9 mouse cellular contexts compared by ENCODE assay signal in the genomic region with DNA sequence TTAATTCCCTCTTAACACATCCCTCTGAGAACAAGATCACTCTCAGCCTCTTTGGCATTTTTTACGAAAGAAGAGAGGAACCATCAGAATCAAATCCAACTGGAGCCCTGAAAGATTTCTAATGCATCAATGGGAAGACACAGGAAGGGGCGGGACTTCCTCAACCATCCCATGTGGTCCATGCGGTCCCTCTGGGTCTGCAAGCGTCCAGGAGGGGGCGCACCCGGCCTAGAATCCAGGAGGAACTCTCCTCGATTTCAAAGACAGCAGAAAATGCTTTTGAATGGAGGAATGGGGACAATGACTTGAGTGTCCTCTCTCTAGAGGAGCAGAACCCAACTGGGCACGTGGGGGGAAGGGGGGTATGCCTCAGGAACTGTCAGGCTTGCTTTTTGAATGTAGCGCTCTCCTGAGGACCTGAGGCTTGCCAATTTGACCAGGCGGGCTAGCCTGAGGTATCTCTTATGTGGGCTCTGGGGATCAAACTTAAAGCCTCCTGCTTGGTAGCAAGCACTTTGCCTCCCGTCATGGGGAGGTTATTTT.
DNase-seq lines count a peak whose midpoint lies in the region; ATAC-seq and TF ChIP-seq lines count a peak whose summit lies in the region.
"Had no signal": no experiment of that assay in that cellular context is flagged by ENCODE, and none has a peak within 500 bp of the region (broad histone marks: within the 10 kb centered on the region; RNA-seq: fewer than 3 reads in every experiment).

No protein-coding gene starts in this region.

- no peaks in the 10 kb centered on the region for H3K79me2 ChIP-seq in MEL (ENCODE audit: control insufficient read depth, insufficient read depth, low read length, poor library complexity)

- H3K36me3 ChIP-seq in MEL (ENCODE audit: control insufficient read depth in 1 of 2, insufficient read depth in 2 of 2, low read length in 2 of 2) = no peaks in the 10 kb centered on the region
- H3K36me3 ChIP-seq in forebrain, postnatal 0 days (ENCODE audit: insufficient read depth) = peaks cover 27% of the 10 kb centered on the region
- H3K36me3 ChIP-seq in hindbrain, embryonic 12.5 days = peaks cover 41% of the 10 kb centered on the region

- no peaks in the 10 kb centered on the region for H3K9me3 ChIP-seq in MEL (replicated peaks; ENCODE audit: insufficient read depth, low read length)
- no peaks in the 10 kb centered on the region for H3K9me3 ChIP-seq in forebrain, postnatal 0 days (ENCODE audit: low read length)
- H3K9me3 ChIP-seq in hindbrain, embryonic 12.5 days (replicated peaks) = peaks cover 5% of the 10 kb centered on the region; the same call in 1 of the 2 replicates

- 0 out of 2 replicates have a peak, but pooled peaks have one; percentile 40 for ATAC-seq in cerebellum, adult (ENCODE audit: insufficient number of reproducible peaks, low FRiP score, low TSS enrichment)
- peak; percentile 91 for ATAC-seq in forebrain, postnatal 0 days
- ATAC-seq in hindbrain, embryonic 12.5 days (ENCODE audit: low FRiP score) = peak; percentile 65; the same call in 1 of the 2 replicates

- peak; percentile 77 for DNase-seq in MEL (ENCODE audit: low read depth, low spot score)
- DNase-seq in forebrain, postnatal 0 days = peak; percentile 88
- peak; percentile 67 for DNase-seq in layer of hippocampus, adult 9-11 months
- peak; percentile 86 to 89 for DNase-seq in lung, postnatal 4 days
- DNase-seq in right cerebral cortex, postnatal 14 days = peak; percentile 90
- peak; percentile 69 to 77 for DNase-seq in urinary bladder, postnatal 36 days (ENCODE audit: low spot score in 2 of 2)

- peak; percentile 84 for TF ChIP-seq RAD21 in MEL (IDR thresholded peaks at IDR 0.05; ENCODE audit: low read depth, low read length)

- H3K27me3 ChIP-seq in MEL (ENCODE audit: control insufficient read depth in 1 of 2, insufficient read depth in 2 of 2, low read length in 2 of 2) = no peaks in the 10 kb centered on the region
- no peaks in the 10 kb centered on the region for H3K27me3 ChIP-seq in forebrain, postnatal 0 days (ENCODE audit: insufficient read depth, low read length)
- H3K27me3 ChIP-seq in hindbrain, embryonic 12.5 days = no peaks in the 10 kb centered on the region
- H3K27me3 ChIP-seq: limb, embryonic 13.5 days had no signal

- no peaks in the 10 kb centered on the region for H3K4me1 ChIP-seq in MEL (ENCODE audit: control insufficient read depth in 1 of 2, insufficient read depth in 2 of 2, low read length in 2 of 2)
- no peaks in the 10 kb centered on the region for H3K4me1 ChIP-seq in forebrain, postnatal 0 days (ENCODE audit: insufficient read depth)
- peaks cover 14% of the 10 kb centered on the region for H3K4me1 ChIP-seq in hindbrain, embryonic 12.5 days
- H3K4me1 ChIP-seq: limb, embryonic 13.5 days had no signal

- no peak overlapping the region for H3K4me2 ChIP-seq in forebrain, postnatal 0 days (ENCODE audit: low read depth)
- H3K4me2 ChIP-seq in hindbrain, embryonic 12.5 days (replicated peaks) = no peak overlapping the region
- H3K4me2 ChIP-seq: limb, embryonic 13.5 days had no signal

- H3K4me3 ChIP-seq in MEL (ENCODE audit: control insufficient read depth in 1 of 2, insufficient read depth in 1 of 2, low read depth in 2 of 2, low read length in 2 of 2) = no peak overlapping the region
- no peak overlapping the region for H3K4me3 ChIP-seq in forebrain, postnatal 0 days (ENCODE audit: low read depth, low read length)
- no peak overlapping the region for H3K4me3 ChIP-seq in hindbrain, embryonic 12.5 days
- H3K4me3 ChIP-seq: limb, embryonic 13.5 days had no signal

- TF ChIP-seq EP300 in MEL (IDR thresholded peaks at IDR 0.05; ENCODE audit: low read depth in 1 of 2, low read length in 2 of 2) = no peak

- no peak overlapping the region for H3K27ac ChIP-seq in MEL (ENCODE audit: control insufficient read depth, low read depth, low read length)
- no peak overlapping the region for H3K27ac ChIP-seq in forebrain, postnatal 0 days (ENCODE audit: low read depth, low read length)
- H3K27ac ChIP-seq in hindbrain, embryonic 12.5 days = no peak overlapping the region; the same call in 1 of the 2 replicates
- H3K27ac ChIP-seq: limb, embryonic 13.5 days had no signal

- no peak overlapping the region for H3K9ac ChIP-seq in MEL (ENCODE audit: control insufficient read depth, low read depth, low read length, poor library complexity, severe bottlenecking)
- no peak overlapping the region for H3K9ac ChIP-seq in forebrain, postnatal 0 days
- H3K9ac ChIP-seq in hindbrain, embryonic 12.5 days = no peak overlapping the region
- H3K9ac ChIP-seq: limb, embryonic 13.5 days had no signal

- 30% methylated on average over 11 of the region's 11 CpGs for WGBS in forebrain, postnatal 0 days
- WGBS in hindbrain, embryonic 12.5 days = 27% methylated on average over 11 of the region's 11 CpGs

- TF ChIP-seq POLR2A in MEL (IDR thresholded peaks at IDR 0.05; ENCODE audit: control insufficient read depth in 1 of 2, insufficient read depth in 1 of 2, low read depth in 1 of 2, low read length in 2 of 2, poor library complexity in 1 of 2) = no peak

- peak; percentile 62 to 92 (median 90) for TF ChIP-seq CTCF in MEL (IDR thresholded peaks at IDR 0.05 in 2 of 3, conservative IDR thresholded peaks at IDR 0.05 in 1 of 3; ENCODE audit: control insufficient read depth in 1 of 3, insufficient read depth in 1 of 3, low read depth in 2 of 3, low read length in 3 of 3, poor library complexity in 1 of 3, severe bottlenecking in 1 of 3)
- peak; percentile 83 for TF ChIP-seq CTCF in forebrain, postnatal 0 days (IDR thresholded peaks at IDR 0.05; ENCODE audit: low read depth)

TF ChIP-seq in MEL, 35 proteins besides CTCF, POLR2A, EP300 and RAD21:
- peak; percentile 42; the same call in 1 of the 2 replicates for TF ChIP-seq SIN3A (IDR thresholded peaks at IDR 0.05; ENCODE audit: low read length)
- TF ChIP-seq ZKSCAN1 (IDR thresholded peaks at IDR 0.05; ENCODE audit: low read depth, low read length) = no peak
- peak; percentile 85 for TF ChIP-seq SMC3 (IDR thresholded peaks at IDR 0.05; ENCODE audit: low read depth, low read length)
- TF ChIP-seq MXI1 (IDR thresholded peaks at IDR 0.05; ENCODE audit: low read depth, low read length) = peak; percentile 46; the same call in 1 of the 2 replicates
- TF ChIP-seq USF1 (IDR thresholded peaks at IDR 0.05; ENCODE audit: low read depth, low read length) = 0 out of 2 replicates have a peak, but pooled peaks have one; percentile 28
- no peak for TF ChIP-seq HCFC1 (IDR thresholded peaks at IDR 0.05; ENCODE audit: low read depth, low read length)
- peak; percentile 66 for TF ChIP-seq ZC3H11A (IDR thresholded peaks at IDR 0.05; ENCODE audit: low read depth, low read length)
- peak; percentile 68 for TF ChIP-seq MAX (IDR thresholded peaks at IDR 0.05; ENCODE audit: low read length)
- peak; percentile 91 for TF ChIP-seq MYC (IDR thresholded peaks at IDR 0.05; ENCODE audit: low read depth, low read length)
- TF ChIP-seq ELF1 (IDR thresholded peaks at IDR 0.05; ENCODE audit: low read depth, low read length) = 0 out of 2 replicates have a peak, but pooled peaks have one; percentile 27

Comparison
In these comparisons a context has a peak if more than half of its experiments do, and no peak if none do; other contexts are left out.
1. ATAC-seq: peak in every context shown above with its lines; median percentile 91 in forebrain, postnatal 0 days; 65 in hindbrain, embryonic 12.5 days; 40 in cerebellum, adult.